Mouse (Mus musculus) urinary bladder, adult 18-20 months (tissue): ENCODE measurements around the gene Dmkn.
"Not testable (repeated sequence)": the region's sequence is repeated elsewhere in the genome, so short reads cannot be mapped to it uniquely, and the experiment has no call there.

Experiments used
- DNase-seq, 2 experiments: peaks; one replicate each; pipeline ENCODE4 v3.0.0; 2022; ENCODE audit warnings: low spot score in 2 of 2, mixed read lengths in 2 of 2

Gene Dmkn

DNA sequence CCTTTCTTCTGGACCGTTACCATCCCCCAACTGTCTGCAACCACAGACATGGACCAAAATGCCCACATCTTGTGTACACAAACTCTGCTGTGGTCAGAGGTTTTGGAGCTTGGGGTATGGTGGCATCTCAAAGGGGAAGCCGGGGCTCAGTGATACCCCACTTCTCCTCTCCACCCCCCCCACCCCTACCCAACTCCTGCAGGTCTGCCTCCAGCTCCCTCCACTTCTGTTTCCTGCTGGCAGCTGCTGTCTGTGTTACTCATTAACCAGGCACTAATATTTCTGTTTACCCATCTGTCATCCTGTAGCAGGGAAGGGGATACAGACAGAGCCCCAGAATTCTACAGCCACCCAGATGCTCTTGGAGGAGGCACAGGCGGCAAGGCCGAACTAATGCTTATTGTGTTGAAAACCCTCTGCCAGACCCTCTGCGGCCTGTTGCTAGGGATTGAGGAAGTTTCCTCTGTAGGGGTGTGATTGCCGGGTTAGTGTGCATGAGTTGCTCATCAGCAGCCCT lies 48.8 kb downstream of the Dmkn start:
- DNase-seq: peak in 1 of 2 experiments; percentile 17

DNA sequence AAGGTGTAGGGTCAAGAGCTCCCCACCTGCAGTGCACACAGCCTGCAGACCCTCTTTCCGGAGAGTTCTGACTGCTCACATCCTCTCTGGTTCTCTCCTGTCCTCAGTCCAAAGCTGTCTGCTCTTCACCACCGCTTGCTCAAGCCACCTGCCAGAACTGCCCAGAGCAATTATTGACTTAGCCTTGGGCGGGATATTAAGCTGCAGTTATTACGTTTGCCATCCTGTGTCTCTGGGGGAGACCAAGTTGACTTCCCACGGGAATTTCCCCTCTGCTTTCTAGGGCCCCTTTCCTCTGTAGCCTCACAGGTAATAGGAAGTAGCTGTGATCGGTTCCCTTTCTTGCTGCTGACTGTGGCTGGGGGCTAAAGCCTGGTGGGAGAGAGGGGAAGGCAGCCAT lies 56.6 kb downstream of the Dmkn start:
- no peak for DNase-seq

DNA sequence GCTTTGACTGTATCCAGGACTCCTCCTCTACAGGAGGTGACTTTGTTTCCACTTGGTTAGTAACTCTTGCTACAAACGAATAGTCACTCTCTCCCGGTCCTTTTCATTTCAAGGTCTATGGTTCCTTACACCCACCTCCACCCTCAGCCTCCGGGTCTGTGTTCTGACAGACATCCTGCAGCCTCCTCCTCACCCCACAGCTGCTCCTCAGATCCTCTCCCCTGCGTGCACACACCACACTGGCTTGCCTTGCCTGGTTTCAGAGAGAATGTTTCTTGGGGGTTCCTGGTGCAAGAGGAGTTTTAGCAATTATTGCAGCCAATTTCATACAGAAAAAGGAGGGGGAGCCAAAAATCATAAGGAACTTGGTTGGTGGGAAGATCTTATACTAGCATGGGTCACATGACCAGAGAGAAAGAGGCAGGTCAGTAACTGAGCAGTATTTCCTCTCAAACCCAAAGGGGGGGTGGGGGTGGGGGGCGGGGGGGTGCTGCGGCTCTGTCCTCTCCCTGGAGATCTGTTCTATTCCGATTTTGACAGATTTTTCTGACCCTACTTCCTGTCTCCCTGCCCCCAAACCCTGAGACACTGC lies 57.4 kb downstream of the Dmkn start:
- DNase-seq: no peak

DNA sequence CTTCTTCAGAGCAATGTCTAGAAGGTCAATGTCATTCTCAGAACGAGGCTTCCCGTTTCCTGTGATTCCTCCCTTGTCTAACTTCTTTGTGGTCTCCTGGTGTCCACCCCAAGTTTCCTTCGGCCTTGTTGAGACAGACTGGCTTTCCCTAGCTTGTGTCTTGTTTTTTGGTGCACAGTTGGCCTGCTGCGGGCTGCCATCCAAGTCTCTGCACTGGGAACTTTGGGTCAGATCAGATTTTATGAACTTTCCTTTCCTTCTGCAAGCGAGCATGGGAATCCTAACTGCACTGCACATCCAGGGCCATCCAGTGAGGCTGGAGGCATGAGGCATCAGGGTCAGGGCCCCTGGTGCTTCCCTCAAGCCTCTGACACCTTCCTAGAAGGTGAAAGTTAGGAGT lies 58.0 kb downstream of the Dmkn start:
- DNase-seq: no peak

DNA sequence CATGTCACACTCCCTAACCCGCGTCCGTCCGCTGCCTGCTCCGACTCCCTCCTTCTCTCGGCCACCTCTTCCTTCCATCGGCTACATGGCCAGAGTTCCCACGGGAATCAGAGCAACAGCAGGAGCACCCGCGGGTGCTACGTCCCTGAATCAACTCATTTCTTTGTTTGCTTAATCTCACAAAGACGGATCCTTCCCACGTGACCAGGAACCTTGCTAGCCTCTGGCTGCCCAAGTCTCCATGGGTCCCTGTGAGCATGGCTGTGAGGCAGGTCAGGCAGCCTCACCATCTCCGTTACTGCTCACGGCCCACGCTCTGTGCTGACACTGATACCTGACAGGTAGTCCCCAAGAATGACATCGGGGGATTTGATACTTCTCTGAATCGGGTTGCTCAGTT lies 60.1 kb downstream of the Dmkn start, which contains the start of gene Ffar2:
Gene Ffar2, minus strand, starts transcription at position 101 of the 400 bp plus-strand sequence.
- no peak for DNase-seq

DNA sequence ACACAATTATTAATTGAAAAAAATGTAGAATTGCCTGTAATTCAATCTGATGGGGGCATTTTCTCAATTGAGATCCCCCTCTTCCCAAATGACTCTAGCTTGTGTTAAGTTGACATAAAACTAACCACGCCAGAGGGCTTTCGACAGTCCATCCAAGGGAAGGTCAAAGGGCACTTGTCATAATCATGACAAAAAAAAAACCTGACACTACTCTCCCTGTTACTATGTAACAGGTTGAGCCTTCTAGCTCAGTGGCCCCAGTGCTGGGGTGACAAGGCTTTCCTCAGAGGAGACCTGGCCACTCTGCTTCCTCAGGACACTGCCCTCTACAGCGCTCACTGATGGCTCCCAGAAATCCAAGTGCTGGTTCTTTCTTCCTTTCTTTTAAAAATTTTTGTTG lies 60.8 kb downstream of the Dmkn start:
- DNase-seq: no peak

DNA sequence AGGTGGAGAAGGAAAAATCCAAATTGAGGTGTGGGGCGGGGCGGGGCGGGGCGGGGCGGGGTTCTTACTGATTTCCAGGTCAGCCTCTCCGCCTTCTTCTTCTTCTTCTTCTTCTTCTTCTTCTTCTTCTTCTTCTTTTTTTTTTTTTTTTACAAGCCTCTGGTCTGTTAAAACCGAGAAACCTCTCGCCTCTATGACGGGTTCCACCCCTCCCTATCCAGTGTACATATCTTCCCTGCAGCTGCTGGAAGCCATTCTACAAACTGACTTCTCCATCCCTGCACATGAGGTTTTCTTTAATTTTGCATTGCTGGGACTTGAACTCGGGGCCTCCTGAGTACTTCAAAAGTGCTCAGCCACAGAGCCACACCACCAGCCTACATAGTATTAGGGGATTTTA lies 63.1 kb downstream of the Dmkn start:
- no peak for DNase-seq

DNA sequence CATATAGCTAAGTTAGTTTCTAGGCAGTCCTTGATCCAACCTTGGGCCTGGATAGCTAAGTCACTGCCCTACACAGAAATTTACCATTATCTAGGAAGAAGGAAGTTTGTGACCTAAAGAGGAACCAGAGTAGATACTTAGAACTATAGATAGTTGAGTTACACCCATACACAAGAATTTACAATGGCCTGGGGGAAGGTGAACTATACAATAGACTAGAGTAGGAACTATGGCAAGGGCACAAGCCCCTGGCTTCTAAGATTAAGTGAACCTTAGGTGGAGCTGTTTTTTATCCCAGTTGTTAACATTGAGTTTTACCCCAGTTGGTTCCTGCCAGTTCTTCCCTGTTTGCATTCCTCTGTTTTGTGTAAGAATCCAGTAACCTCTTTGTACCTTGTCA lies 65.3 kb downstream of the Dmkn start:
- not testable (repeated sequence) for DNase-seq

DNA sequence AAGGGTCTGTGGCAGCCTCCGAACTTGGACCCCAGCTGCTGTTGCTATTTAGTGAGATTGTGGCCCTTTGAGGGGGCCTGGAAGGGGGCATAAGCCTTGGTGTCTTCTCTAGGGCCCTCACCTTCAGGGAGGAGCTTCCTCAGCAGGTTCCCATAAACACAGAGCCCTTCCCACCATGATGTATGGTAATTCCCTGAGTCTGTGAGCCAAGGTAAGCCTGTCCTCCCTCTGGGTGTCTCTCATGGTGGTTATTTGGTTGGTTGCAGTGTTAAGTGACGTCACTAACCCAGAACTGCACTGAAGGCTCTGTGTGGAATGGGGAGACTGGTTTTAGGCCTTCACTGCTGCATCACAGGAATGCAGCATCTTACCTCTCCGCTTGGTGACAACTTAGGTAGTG lies 65.9 kb downstream of the Dmkn start:
- DNase-seq: no peak
